Mouse (Mus musculus): Measurements from ENCODE around the gene Nfia.

GRCm38 (mm10) chr4:97893915-97894884 lies 121.7 kb downstream of the Nfia start:
- no peak for TF ChIP-seq POLR2A (IDR thresholded peaks at IDR 0.05; ENCODE audit: low read depth, low read length)
- TF ChIP-seq CTCF (IDR thresholded peaks at IDR 0.05; ENCODE audit: borderline replicate concordance, insufficient read depth, low read length), result no peak

All from embryonic fibroblast, embryonic 13.5 days (primary cell).